ENCODE assay signal across 8 mouse cellular contexts in the genomic region with DNA sequence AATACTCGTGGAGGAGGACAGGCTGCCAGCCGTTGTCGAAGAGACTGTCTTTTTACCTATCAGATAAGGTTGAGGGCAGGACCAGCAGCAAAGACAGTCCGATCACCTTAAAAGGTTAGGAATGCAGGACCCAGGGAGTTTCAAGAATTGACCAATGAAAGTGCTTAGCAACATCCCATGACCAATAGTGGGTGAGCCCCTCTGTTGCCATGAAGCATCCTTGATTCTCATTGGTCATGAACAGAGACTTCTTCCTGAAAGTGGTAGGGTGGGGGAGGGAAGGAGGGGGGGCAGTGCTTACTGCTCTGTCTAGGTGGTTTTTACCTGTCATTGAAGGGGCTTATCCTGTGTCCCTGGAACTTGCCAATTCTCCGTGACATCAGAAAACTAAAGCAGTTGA.
A peak's percentile ranks its signal among the peaks of the same experiment; 100 is the strongest.
DNase-seq lines count a peak whose midpoint lies in the region; ATAC-seq lines count a peak whose summit lies in the region.

No protein-coding gene starts in this region.

- no peak overlapping the region for H3K9ac ChIP-seq in heart, embryonic 13.5 days
- no peak overlapping the region for H3K9ac ChIP-seq in limb, embryonic 12.5 days (replicated peaks)

- ATAC-seq in heart, embryonic 13.5 days (ENCODE audit: extremely low read depth, insufficient number of reproducible peaks, low FRiP score, low TSS enrichment): peak; percentile 61; the same call in 1 of the 2 replicates
- ATAC-seq in limb, embryonic 12.5 days (ENCODE audit: insufficient number of reproducible peaks, insufficient read depth, low FRiP score, low TSS enrichment, low read depth): peak; percentile 83

- H3K4me2 ChIP-seq in heart, embryonic 13.5 days: peak overlapping the region; percentile 34; the same call in 1 of the 2 replicates
- peak overlapping the region; percentile 40 for H3K4me2 ChIP-seq in limb, embryonic 12.5 days

- no peak overlapping the region for H3K4me3 ChIP-seq in heart, embryonic 13.5 days
- H3K4me3 ChIP-seq in limb, embryonic 12.5 days (replicated peaks): no peak overlapping the region

- peak overlapping the region; percentile 93 for H3K27ac ChIP-seq in heart, embryonic 13.5 days (replicated peaks)
- peak overlapping the region; percentile 88 for H3K27ac ChIP-seq in limb, embryonic 12.5 days

- peaks cover 7% of the 10 kb centered on the region; the same call in 1 of the 2 replicates for H3K27me3 ChIP-seq in heart, embryonic 13.5 days (replicated peaks)
- H3K27me3 ChIP-seq in limb, embryonic 12.5 days: peaks cover 63% of the 10 kb centered on the region

- no peak for DNase-seq in heart, postnatal 25 days (ENCODE audit: low spot score)
- DNase-seq in A20 (ENCODE audit: low read depth, low spot score): peak; percentile 14
- DNase-seq in embryo, embryonic 9.5 days (ENCODE audit: extremely low spot score): peak; percentile 28
- no peak for DNase-seq in spleen, postnatal 4 days (ENCODE audit: low spot score in 2 of 2)
- DNase-seq in ovary, postnatal 36 days (ENCODE audit: low spot score): no peak
- DNase-seq in gastrocnemius, postnatal 4 days (ENCODE audit: low spot score in 2 of 2): no peak

- H3K4me1 ChIP-seq in heart, embryonic 13.5 days: peaks cover 33% of the 10 kb centered on the region
- H3K4me1 ChIP-seq in limb, embryonic 12.5 days (replicated peaks): peaks cover 22% of the 10 kb centered on the region

- no peaks in the 10 kb centered on the region; the same call in 1 of the 2 replicates for H3K9me3 ChIP-seq in heart, embryonic 13.5 days
- H3K9me3 ChIP-seq in limb, embryonic 12.5 days: no peaks in the 10 kb centered on the region

- 32% methylated on average over 5 of the region's 5 CpGs for WGBS in heart, embryonic 13.5 days
- WGBS in limb, embryonic 12.5 days: 30% methylated on average over 5 of the region's 5 CpGs

- intact Hi-C loops in heart, postnatal 25 days (cut with DNase I): no loop called here

- no peaks in the 10 kb centered on the region for H3K36me3 ChIP-seq in heart, embryonic 13.5 days
- no peaks in the 10 kb centered on the region for H3K36me3 ChIP-seq in limb, embryonic 12.5 days

Comparison
In these comparisons a context has a peak if more than half of its experiments do, and no peak if none do; other contexts are left out.
1. DNase-seq: peak in A20 (single experiment) and embryo, embryonic 9.5 days (single experiment); none in heart, postnatal 25 days (single experiment), spleen, postnatal 4 days (0 of 2), ovary, postnatal 36 days (single experiment) and gastrocnemius, postnatal 4 days (0 of 2).